Mouse (Mus musculus) heart, embryonic 11.5 days (tissue): Measurements from ENCODE around the gene Wrnip1. TPM values are rescaled to one million over a fixed set of nuclear protein-coding genes. Genes with fewer than 3 reads are reported as not detected.

Experiments used
- ATAC-seq: fragments of 200-750 bp; cut with Nextera tagmentation; replicated peaks from 2 replicates; pipeline ENCODE4 v1.8.0; 2017; ENCODE audit warnings: moderate library complexity; ENCODE audit not compliant: insufficient number of reproducible peaks, low FRiP score, low TSS enrichment
- H3K27ac ChIP-seq: fragments of 300-500 bp; sonication (generic); 2 replicates; pipeline ENCODE4 v1.5.1; 2014; ENCODE audit warnings: mild to moderate bottlenecking, low read depth, low read length
- H3K27me3 ChIP-seq: fragments of 300-500 bp; sonication (generic); 2 replicates; pipeline ENCODE4 v1.6.1; 2014; ENCODE audit warnings: mild to moderate bottlenecking, low read length, mixed read lengths; ENCODE audit not compliant: control insufficient read depth, insufficient read depth
- H3K36me3 ChIP-seq: fragments of 300-500 bp; sonication (generic); 2 replicates; pipeline ENCODE4 v1.6.1; 2014; ENCODE audit warnings: mild to moderate bottlenecking, low read length, moderate library complexity, mixed read lengths; ENCODE audit not compliant: control insufficient read depth, insufficient read depth
- H3K4me1 ChIP-seq: fragments of 300-500 bp; sonication (generic); 2 replicates; pipeline ENCODE4 v1.6.1; 2014; ENCODE audit warnings: low read length; ENCODE audit not compliant: control insufficient read depth, insufficient read depth
- H3K4me2 ChIP-seq: fragments of 300-500 bp; sonication (generic); 2 replicates; pipeline ENCODE4 v1.6.1; 2014; ENCODE audit warnings: mild to moderate bottlenecking, moderate library complexity
- H3K4me3 ChIP-seq: fragments of 300-500 bp; sonication (generic); 2 replicates; pipeline ENCODE4 v1.5.1; 2014; ENCODE audit warnings: low read depth, low read length
- H3K9ac ChIP-seq: fragments of 300-500 bp; sonication (generic); 2 replicates; pipeline ENCODE4 v1.6.1; 2014; ENCODE audit warnings: mild to moderate bottlenecking, low read depth, low read length, moderate library complexity
- H3K9me3 ChIP-seq: fragments of 300-500 bp; sonication (generic); replicated peaks from 2 replicates; pipeline ENCODE4 v1.6.1; 2016; ENCODE audit warnings: low read length; ENCODE audit not compliant: control insufficient read depth
- WGBS: fragments of 180-500 bp; shearing (Covaris S2); extraction: QIAGEN DNeasy Blood & Tissue Kit; methylation state at CpG from one replicate; pipeline ENCODE4 v1.1.7; 2014; ENCODE audit not compliant: insufficient replicate concordance; 5-methylcytosine and 5-hydroxymethylcytosine counted together
- polyA plus RNA-seq: library from polyadenylated mRNA; unstranded; fragments of >200 nt; fragmentation: Nextera tagmentation; extraction: Ambion mirVana; gene quantifications from 2 replicates; pipeline ENCODE4 v1.2.1, GENCODE M21; 2014

Wrnip1 gene
- polyA plus RNA-seq, 1 experiment from 2014 or later = 14.2 TPM

DNA sequence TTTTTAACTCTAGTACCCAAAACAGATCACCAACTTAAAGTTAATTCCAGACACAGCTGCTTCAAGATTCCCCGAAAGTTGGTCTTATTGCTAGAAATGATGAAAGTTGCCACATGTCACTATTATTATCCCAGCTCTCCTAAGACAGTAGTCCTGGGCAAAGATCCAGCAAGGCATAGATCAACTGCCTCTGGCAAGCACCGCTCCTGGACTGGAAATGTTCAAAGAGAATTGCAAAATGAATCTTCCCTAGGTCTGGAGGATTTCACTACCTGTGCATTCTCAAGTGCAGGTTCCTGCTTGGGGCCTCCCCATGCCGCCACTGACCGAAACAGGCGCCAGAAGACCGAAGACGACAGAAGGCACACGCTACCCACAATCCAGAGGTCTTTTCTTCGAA, 25.9 kb upstream of the Wrnip1 start:
- 81% methylated on average over 9 of the region's 9 CpGs for WGBS
- H3K9me3 ChIP-seq = no peaks in the 10 kb centered on the region
- H3K4me3 ChIP-seq = no peak overlapping the region
- no peak overlapping the region for H3K4me2 ChIP-seq
- no peak for ATAC-seq
- no peaks in the 10 kb centered on the region for H3K36me3 ChIP-seq
- H3K4me1 ChIP-seq = no peaks in the 10 kb centered on the region; the same call in 1 of the 2 replicates
- no peak overlapping the region for H3K27ac ChIP-seq
- H3K27me3 ChIP-seq = no peaks in the 10 kb centered on the region
- no peak overlapping the region for H3K9ac ChIP-seq

DNA sequence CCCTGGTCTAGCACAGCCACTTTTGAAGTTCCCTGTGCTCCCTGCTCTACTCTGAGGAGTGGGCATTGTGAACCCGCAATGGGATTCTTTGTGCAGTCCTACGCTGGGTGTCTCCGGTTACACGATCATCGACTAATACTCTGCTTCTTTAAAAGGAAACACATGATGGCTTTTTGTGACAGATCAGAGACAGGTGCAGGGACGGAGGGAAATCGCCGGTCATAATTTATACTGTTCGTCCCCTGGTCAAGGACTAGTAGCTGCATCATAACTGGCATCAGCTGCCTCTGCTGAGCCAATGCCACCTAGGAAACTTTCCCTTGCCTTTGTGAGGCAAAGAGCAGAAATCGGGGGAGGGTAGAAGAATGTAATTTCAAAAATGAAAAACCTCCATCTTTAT, 25.5 kb upstream of the Wrnip1 start:
- H3K27ac ChIP-seq = no peak overlapping the region
- no peak overlapping the region for H3K9ac ChIP-seq
- H3K4me2 ChIP-seq = no peak overlapping the region

DNA sequence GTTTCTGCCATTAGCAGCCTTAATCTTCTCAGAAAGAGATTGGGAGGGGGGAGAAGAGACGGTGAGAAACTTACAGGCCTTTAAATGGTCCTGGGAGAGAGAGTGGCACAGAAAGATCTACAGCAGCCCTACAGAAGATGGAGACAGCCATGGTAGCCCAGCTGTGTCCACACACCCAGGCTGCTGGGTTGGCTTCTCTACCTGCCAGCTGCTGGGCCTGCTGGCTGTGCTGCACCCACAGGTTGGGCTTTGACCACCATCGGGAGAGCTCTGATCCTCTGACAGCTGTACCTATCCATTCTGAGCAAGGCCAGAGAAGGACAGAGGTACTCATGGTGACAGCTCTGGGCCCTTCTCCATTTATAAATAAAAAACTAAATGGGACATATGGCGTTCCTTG, 23.0 kb upstream of the Wrnip1 start:
- H3K9ac ChIP-seq = no peak overlapping the region
- no peaks in the 10 kb centered on the region; the same call in 1 of the 2 replicates for H3K4me1 ChIP-seq
- H3K27ac ChIP-seq = no peak overlapping the region
- no peaks in the 10 kb centered on the region for H3K36me3 ChIP-seq
- ATAC-seq = no peak
- no peak overlapping the region for H3K4me3 ChIP-seq
- H3K9me3 ChIP-seq = no peaks in the 10 kb centered on the region
- H3K4me2 ChIP-seq = no peak overlapping the region
- no peaks in the 10 kb centered on the region for H3K27me3 ChIP-seq
- 67% methylated on average over 3 of the region's 3 CpGs for WGBS

More for the DNA sequence above, 25.5 kb upstream of the Wrnip1 start:
- Histone ChIP-seq H3K4me3 (no peak overlapping the region), H3K36me3 (no peaks in the 10 kb centered on the region), H3K9me3 (no peaks in the 10 kb centered on the region), H3K4me1 (no peaks in the 10 kb centered on the region; the same call in 1 of the 2 replicates), H3K27me3 (no peaks in the 10 kb centered on the region)
- ATAC-seq = no peak
- 88% methylated on average over 10 of the region's 10 CpGs for WGBS

DNA sequence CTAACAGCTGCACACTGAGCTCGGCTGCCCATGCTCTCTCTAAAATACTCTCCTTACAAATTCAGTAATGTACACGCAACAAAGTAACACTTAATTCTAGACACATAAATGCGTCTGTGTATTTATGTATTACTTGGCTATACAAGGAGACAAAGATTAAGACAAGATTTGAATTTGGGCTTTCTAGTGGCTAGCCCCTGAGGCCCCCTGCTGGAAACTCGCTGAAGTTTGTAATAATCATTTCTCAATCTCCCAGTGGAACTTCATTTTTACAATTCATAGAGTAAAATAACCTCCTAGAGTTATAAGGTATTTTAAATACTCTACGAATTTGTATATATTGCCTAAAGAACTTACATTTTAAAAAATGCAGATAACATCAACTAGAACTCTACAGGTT, 18.8 kb upstream of the Wrnip1 start:
- H3K4me2 ChIP-seq = no peak overlapping the region
- H3K9me3 ChIP-seq = no peaks in the 10 kb centered on the region
- no peak overlapping the region for H3K27ac ChIP-seq
- no peaks in the 10 kb centered on the region for H3K27me3 ChIP-seq
- no peak for ATAC-seq
- WGBS = 53% methylated on average over 5 of the region's 5 CpGs
- H3K4me3 ChIP-seq = no peak overlapping the region
- no peaks in the 10 kb centered on the region for H3K4me1 ChIP-seq
- no peak overlapping the region for H3K9ac ChIP-seq
- no peaks in the 10 kb centered on the region for H3K36me3 ChIP-seq

DNA sequence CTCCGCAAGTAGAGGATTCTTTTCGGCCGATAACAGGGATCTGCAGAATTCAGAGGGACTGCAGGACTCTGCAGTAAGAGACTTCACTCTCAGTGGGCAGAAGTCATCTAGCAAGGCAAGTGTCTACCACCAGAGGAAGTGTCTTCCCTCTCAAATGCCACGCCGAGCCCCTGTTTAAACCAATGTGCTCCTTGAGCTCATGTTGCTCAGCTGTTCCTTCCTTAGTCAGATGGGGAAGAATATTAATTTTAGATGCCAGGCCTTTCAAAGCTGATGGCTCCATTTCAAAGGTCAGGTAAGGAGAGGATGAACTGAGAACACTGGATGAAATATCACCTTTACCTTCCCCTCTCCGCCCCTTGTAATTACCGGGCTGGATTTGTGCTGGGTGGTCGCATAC, 18.0 kb upstream of the Wrnip1 start, which contains the start of gene Mylk4:
TSS of gene Mylk4 (minus strand) at position 139 of the 400 bp plus-strand sequence.
- Histone ChIP-seq H3K27ac (no peak within 1 kb of the TSS), H3K36me3 (no peaks in the 10 kb centered on the region), H3K9me3 (no peaks in the 10 kb centered on the region), H3K4me3 (no peak within 1 kb of the TSS), H3K9ac (no peak within 1 kb of the TSS), H3K4me2 (no peak within 1 kb of the TSS), H3K4me1 (no peaks in the 10 kb centered on the region), H3K27me3 (no peaks in the 10 kb centered on the region)
- WGBS = 72% methylated on average over 8 of the region's 8 CpGs
- ATAC-seq = no peak

DNA sequence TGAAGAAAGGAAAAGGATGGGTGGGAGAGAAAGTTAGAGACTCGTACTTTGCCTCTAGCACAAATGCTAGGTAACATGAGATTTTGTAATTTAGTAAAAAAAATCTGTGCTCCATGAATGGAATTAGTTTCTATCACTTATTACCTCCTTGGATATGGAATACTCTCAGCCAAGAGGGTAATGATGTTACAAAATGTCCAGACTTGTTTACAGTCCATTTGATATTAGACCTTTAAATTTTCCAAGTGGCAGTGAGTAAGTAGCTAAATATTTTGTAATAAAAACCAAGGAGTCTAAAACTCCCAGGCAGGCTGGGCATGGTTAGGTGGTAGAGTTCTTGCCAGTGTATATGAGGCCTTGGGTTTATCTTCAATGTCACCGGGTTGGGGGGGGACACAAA, 14.3 kb upstream of the Wrnip1 start:
- Histone ChIP-seq H3K9ac (no peak overlapping the region), H3K4me3 (no peak overlapping the region), H3K36me3 (no peaks in the 10 kb centered on the region), H3K9me3 (no peaks in the 10 kb centered on the region), H3K27ac (no peak overlapping the region), H3K27me3 (no peaks in the 10 kb centered on the region), H3K4me2 (no peak overlapping the region), H3K4me1 (no peaks in the 10 kb centered on the region)
- ATAC-seq = no peak
- WGBS = 50% methylated on average over 2 of the region's 2 CpGs

DNA sequence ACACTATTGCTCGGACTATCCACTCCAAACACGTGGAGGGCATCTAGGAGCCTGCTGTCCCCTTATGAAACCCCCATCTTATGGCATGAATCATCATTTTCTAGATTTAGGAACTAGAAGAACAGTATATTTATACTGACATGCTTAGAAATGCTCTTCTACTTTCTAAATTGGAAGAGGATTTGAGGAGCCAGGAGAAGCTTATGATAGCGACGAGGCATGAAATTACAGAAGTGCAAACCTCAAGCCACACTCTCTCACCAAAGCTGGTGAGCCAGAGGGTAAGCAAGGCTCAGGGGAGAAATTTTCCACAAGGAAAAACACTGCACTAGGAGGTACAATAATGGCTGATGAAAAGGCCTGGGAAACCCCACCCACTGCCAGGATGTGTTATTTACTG, 12.1 kb upstream of the Wrnip1 start:
- WGBS = 75% methylated on average over 4 of the region's 4 CpGs
- H3K4me3 ChIP-seq = no peak overlapping the region
- no peak overlapping the region for H3K27ac ChIP-seq
- no peaks in the 10 kb centered on the region for H3K9me3 ChIP-seq
- H3K4me2 ChIP-seq = no peak overlapping the region
- no peaks in the 10 kb centered on the region for H3K36me3 ChIP-seq
- H3K4me1 ChIP-seq = no peaks in the 10 kb centered on the region
- no peak for ATAC-seq
- no peak overlapping the region for H3K9ac ChIP-seq
- H3K27me3 ChIP-seq = no peaks in the 10 kb centered on the region

DNA sequence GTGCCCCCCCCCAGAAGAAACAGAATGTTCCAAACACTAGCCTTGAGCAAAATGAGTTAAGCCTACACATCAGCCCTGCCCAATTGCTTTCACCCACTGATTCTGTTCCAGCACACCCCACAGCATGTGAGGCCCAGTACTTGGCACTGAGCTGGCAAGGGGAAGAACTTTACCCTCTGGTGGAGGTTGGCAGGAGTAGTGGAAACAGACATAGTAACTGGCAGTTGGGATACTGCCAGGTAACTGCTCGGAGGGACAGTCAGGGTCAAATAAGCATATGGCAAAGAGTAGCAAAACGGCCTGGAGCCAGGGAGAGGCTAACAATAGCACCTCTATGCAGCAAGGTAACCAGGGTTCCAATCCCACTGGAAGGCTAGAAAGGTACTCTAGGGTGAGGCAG, 7.2 kb upstream of the Wrnip1 start:
- Histone ChIP-seq H3K4me1 (no peaks in the 10 kb centered on the region), H3K36me3 (no peaks in the 10 kb centered on the region), H3K4me3 (no peak overlapping the region), H3K9me3 (no peaks in the 10 kb centered on the region), H3K27me3 (no peaks in the 10 kb centered on the region), H3K27ac (no peak overlapping the region), H3K4me2 (no peak overlapping the region), H3K9ac (no peak overlapping the region)
- WGBS = 59% methylated on average over 2 of the region's 2 CpGs
- ATAC-seq = no peak

DNA sequence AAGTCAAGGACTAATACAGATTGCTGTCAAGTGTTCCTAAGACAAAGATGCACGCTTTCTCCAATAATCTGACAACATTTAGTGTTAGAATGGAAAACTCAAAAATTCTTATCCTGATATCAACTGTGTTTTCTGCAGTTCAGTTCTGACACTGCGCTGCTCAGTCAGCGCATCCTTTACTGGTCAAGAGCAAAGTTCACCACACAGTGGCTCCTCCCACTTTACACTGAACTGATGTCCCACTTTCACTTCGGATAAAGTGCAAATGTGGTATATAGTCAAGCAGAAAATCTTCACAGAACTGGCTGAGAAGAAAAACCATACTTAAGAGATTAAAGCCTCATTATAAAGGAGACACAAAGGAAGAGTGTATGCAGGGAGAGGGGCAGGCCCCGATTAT, 6.7 kb upstream of the Wrnip1 start:
- no peak overlapping the region for H3K27ac ChIP-seq

More for the DNA sequence above, 6.7 kb upstream of the Wrnip1 start:
- no peak for ATAC-seq
- no peak overlapping the region for H3K9ac ChIP-seq
- no peak overlapping the region for H3K4me3 ChIP-seq
- H3K9me3 ChIP-seq = no peaks in the 10 kb centered on the region
- H3K36me3 ChIP-seq = no peaks in the 10 kb centered on the region
- no peaks in the 10 kb centered on the region for H3K27me3 ChIP-seq
- no peaks in the 10 kb centered on the region for H3K4me1 ChIP-seq
- no peak overlapping the region for H3K4me2 ChIP-seq
- WGBS = 83% methylated on average over 5 of the region's 5 CpGs
